Mouse (Mus musculus): ENCODE measurements around the gene Dpyd. TPM values are rescaled to one million over a fixed set of nuclear protein-coding genes. Genes with fewer than 3 reads are reported as not detected.

Dpyd gene
- total and polyA plus RNA-seq, 3 experiments, result 2.0 to 4.5 (median 4.3) TPM

DNA sequence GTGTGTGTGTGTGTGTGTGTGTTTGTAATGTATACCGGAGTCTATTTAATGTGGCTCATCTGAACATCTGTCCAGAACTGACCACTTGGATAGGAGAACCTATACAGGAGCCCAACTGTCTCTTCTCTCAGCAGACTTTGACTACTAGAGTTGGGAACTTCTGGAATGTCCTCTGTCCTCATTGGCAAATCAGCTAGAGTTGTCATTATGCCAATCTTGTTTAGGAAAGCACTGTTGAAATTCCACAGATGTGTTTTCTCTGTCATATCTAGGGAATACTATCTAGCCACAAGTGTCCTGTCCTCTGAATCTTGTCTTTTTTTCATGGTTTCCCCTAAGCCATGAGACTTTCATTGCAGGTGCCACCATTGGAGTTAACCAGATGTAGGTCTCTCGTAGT lies 718.7 kb downstream of the Dpyd start:
- TF ChIP-seq EP300 (IDR thresholded peaks at IDR 0.05; ENCODE audit: insufficient read depth, low read depth, low read length) (no peak), POLR2A (IDR thresholded peaks at IDR 0.05; ENCODE audit: insufficient read depth, low read depth, low read length) (no peak), CTCF (IDR thresholded peaks at IDR 0.05) (no peak)
- no peak overlapping the region for H3K27ac ChIP-seq
- no peak overlapping the region for H3K4me3 ChIP-seq
- intact Hi-C loops (cut with DNase I), result no loop called here
- no peaks in the 10 kb centered on the region for H3K4me1 ChIP-seq (ENCODE audit: control insufficient read depth, insufficient read depth, low read length)
- H3K79me2 ChIP-seq (replicated peaks; ENCODE audit: control insufficient read depth, insufficient read depth, low read length), result no peaks in the 10 kb centered on the region
- 86% methylated on average over 2 of the region's 2 CpGs for WGBS
- DNase-seq, result no peak
- no peaks in the 10 kb centered on the region for H3K36me3 ChIP-seq (ENCODE audit: control insufficient read depth, insufficient read depth, low read length)
- H3K27me3 ChIP-seq (ENCODE audit: control insufficient read depth, insufficient read depth, low read length), result no peaks in the 10 kb centered on the region
- no peak overlapping the region for H3K9ac ChIP-seq (ENCODE audit: low read depth, low read length)

DNA sequence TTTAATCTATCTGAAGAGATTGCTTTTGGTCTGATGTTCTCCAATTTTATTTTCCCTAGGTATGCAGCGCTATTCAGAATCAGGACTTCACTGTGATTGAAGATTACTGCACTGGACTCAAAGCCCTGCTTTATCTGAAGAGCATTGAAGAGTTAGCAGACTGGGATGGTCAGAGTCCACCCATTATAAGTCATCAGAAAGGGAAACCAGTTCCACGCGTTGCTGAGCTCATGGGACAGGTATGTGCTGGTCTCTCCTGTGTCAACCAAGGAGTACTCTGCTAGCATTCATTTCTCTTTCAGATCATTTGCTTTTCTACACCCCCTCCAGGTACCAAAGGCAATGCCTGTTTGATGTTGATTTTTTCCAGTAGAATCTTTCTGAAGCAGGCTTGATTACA lies 752.8 kb downstream of the Dpyd start:
- H3K4me3 ChIP-seq, result no peak overlapping the region
- no peak overlapping the region for H3K9ac ChIP-seq (ENCODE audit: low read depth, low read length)
- no peak for DNase-seq
- WGBS, result 78% methylated on average over 3 of the region's 3 CpGs
- no peaks in the 10 kb centered on the region for H3K79me2 ChIP-seq (replicated peaks; ENCODE audit: control insufficient read depth, insufficient read depth, low read length)
- no peaks in the 10 kb centered on the region for H3K36me3 ChIP-seq (ENCODE audit: control insufficient read depth, insufficient read depth, low read length)
- no peak for TF ChIP-seq POLR2A (IDR thresholded peaks at IDR 0.05; ENCODE audit: insufficient read depth, low read depth, low read length)
- TF ChIP-seq EP300 (IDR thresholded peaks at IDR 0.05; ENCODE audit: insufficient read depth, low read depth, low read length), result no peak
- TF ChIP-seq CTCF (IDR thresholded peaks at IDR 0.05), result no peak
- H3K27ac ChIP-seq, result no peak overlapping the region
- intact Hi-C loops (cut with DNase I), result no loop called here
- no peaks in the 10 kb centered on the region for H3K4me1 ChIP-seq (ENCODE audit: control insufficient read depth, insufficient read depth, low read length)
- H3K27me3 ChIP-seq (ENCODE audit: control insufficient read depth, insufficient read depth, low read length), result no peaks in the 10 kb centered on the region

DNA sequence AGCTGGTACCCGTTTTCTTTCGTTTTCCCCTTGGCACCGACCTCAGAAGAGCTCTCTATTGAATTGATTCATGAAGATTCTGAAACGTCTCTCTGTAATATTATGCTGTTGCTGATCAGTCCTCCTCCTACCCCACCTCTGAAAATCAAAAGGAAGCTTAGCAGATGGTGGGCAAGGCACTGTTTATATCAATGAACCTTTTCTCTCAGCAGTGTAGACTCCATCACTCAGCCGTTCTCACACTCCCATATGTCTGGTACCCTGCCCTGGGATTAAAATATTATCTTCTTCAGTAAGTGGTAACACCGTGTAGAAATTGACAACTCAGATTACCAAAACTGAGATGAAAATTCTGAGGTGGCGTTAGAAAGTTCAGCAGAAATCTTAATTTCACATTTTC lies 767.1 kb downstream of the Dpyd start:
- no peak for DNase-seq
- TF ChIP-seq CTCF (IDR thresholded peaks at IDR 0.05) (no peak), EP300 (IDR thresholded peaks at IDR 0.05; ENCODE audit: insufficient read depth, low read depth, low read length) (no peak), POLR2A (IDR thresholded peaks at IDR 0.05; ENCODE audit: insufficient read depth, low read depth, low read length) (no peak)
- intact Hi-C loops (cut with DNase I), result no loop called here
- WGBS, result 76% methylated on average over 7 of the region's 7 CpGs
- Histone ChIP-seq H3K9ac (ENCODE audit: low read depth, low read length) (no peak overlapping the region), H3K27me3 (ENCODE audit: control insufficient read depth, insufficient read depth, low read length) (no peaks in the 10 kb centered on the region), H3K4me3 (no peak overlapping the region), H3K27ac (no peak overlapping the region), H3K36me3 (ENCODE audit: control insufficient read depth, insufficient read depth, low read length) (no peaks in the 10 kb centered on the region), H3K4me1 (ENCODE audit: control insufficient read depth, insufficient read depth, low read length) (no peaks in the 10 kb centered on the region), H3K79me2 (replicated peaks; ENCODE audit: control insufficient read depth, insufficient read depth, low read length) (no peaks in the 10 kb centered on the region)

DNA sequence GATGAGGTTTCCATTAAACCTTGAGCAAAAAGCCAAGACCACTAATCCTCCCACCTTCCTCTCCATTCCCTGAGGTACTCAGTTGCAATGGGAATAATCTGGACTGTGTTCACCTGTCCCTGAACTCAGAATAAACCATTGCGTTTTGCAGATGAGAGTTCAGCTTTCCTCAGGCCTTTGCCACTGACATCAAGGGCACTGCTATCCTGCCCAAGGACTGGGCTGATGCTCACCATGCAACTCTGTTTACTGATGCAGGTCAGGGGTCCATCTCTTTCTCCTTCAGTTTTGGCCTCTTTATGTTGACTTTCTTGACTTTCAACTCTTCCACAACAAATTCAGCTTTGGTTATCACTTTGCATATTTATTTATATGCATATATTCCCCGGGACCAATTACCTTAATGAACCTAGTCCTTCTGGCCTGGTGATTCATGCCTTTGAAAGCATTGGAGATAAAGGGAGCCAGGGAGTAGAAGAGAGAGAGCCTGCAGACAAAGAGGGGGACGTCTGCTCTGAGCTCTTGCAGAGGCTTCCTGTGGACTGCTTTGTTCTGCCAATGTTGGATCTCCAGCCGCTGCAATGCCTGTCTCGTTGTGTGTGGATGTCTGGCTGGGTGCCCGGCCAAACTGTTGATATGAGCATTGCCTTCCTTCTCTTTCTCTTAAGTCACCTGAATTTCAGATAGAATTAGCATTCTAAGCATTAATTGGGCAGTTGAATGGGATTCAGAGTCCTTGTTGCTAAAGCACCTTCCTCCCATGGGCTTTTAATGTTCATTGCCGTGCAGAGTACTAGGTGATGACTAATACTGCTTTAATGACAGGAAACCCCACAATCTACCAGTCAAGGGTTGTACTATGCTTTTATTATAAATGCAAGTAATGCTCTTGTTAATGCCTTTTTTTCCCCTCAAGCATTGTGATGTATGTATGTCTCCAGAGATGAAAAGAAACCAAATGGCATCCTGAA lies 771.7 kb downstream of the Dpyd start:
- intact Hi-C loops (cut with DNase I), result no loop called here

DNA sequence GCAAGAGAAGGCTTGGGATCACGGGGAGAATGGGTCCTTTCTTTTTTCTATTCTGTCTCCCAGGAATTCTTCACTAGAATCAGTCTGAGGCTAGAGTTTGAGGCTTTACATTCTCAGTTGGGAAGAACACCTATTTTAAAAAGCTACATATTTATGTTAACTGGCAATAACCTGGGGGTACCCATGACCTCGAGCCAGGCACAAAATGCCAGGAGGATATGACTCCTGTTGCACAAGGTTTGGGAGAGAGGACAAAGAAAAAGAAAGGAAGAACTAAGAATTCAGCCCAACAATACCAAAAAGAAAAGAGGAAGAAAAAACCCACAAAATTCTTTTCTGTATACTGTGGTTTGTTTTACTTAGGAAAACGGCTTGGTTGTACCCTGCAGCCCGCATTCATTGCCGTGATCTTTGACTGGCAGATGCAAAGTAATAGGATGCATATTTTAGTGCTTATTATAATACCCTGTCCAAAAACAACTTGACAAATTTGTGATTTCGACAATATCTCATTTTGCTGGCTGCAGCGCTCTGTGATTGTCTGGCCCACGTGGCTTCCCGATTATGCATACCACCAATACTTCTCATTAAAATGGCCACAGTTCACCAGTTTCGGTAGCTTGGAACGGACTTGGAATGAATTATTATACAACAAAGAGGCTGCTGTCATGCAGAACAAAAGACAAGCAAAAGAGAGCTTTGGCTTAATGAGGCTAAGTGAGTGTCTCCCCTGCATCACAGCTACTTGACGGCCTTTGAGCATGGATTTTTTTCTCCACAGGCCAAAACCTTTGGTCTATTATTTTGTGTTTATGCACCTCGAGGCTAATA lies 799.8 kb downstream of the Dpyd start:
- Histone ChIP-seq H3K27me3 (ENCODE audit: control insufficient read depth, insufficient read depth, low read length) (no peaks in the 10 kb centered on the region), H3K27ac (no peak overlapping the region), H3K4me3 (no peak overlapping the region), H3K36me3 (ENCODE audit: control insufficient read depth, insufficient read depth, low read length) (no peaks in the 10 kb centered on the region), H3K4me1 (ENCODE audit: control insufficient read depth, insufficient read depth, low read length) (no peaks in the 10 kb centered on the region), H3K79me2 (replicated peaks; ENCODE audit: control insufficient read depth, insufficient read depth, low read length) (no peaks in the 10 kb centered on the region), H3K9ac (ENCODE audit: low read depth, low read length) (no peak overlapping the region)
- intact Hi-C loops (cut with DNase I), result no loop called here
- no peak for DNase-seq
- TF ChIP-seq CTCF (IDR thresholded peaks at IDR 0.05) (no peak), POLR2A (IDR thresholded peaks at IDR 0.05; ENCODE audit: insufficient read depth, low read depth, low read length) (no peak), EP300 (IDR thresholded peaks at IDR 0.05; ENCODE audit: insufficient read depth, low read depth, low read length) (no peak)
- WGBS, result 77% methylated on average over 13 of the region's 13 CpGs

More for the DNA sequence above, 771.7 kb downstream of the Dpyd start:
- 18% methylated on average over 7 of the region's 7 CpGs for WGBS
- Histone ChIP-seq H3K9ac (ENCODE audit: low read depth, low read length) (no peak overlapping the region), H3K4me1 (ENCODE audit: control insufficient read depth, insufficient read depth, low read length) (no peaks in the 10 kb centered on the region), H3K4me3 (no peak overlapping the region), H3K36me3 (ENCODE audit: control insufficient read depth, insufficient read depth, low read length) (no peaks in the 10 kb centered on the region), H3K27ac (no peak overlapping the region), H3K27me3 (ENCODE audit: control insufficient read depth, insufficient read depth, low read length) (no peaks in the 10 kb centered on the region), H3K79me2 (replicated peaks; ENCODE audit: control insufficient read depth, insufficient read depth, low read length) (no peaks in the 10 kb centered on the region)
- no peak for TF ChIP-seq CTCF (IDR thresholded peaks at IDR 0.05)
- TF ChIP-seq POLR2A (IDR thresholded peaks at IDR 0.05; ENCODE audit: insufficient read depth, low read depth, low read length), result no peak
- no peak for TF ChIP-seq EP300 (IDR thresholded peaks at IDR 0.05; ENCODE audit: insufficient read depth, low read depth, low read length)
- DNase-seq, result no peak

All from heart, adult 2 months (tissue).